Mouse (Mus musculus) heart, adult 2 months (tissue): Measurements from ENCODE around the gene Cxcr5.

Experiments
- CTCF ChIP-seq: fragments of 200-600 bp; IDR thresholded peaks from 2 replicates; pipeline ENCODE4 v1.8.1; 2022; ENCODE audit warnings: antibody characterized with exemption, mild to moderate bottlenecking, moderate library complexity
- EP300 ChIP-seq: fragments of 200-500 bp; IDR thresholded peaks from 2 replicates; pipeline ENCODE4 v1.6.1; 2011; ENCODE audit warnings: low read depth, low read length, control low read depth; ENCODE audit not compliant: insufficient read depth
- POLR2A ChIP-seq: fragments of 200-500 bp; IDR thresholded peaks from 2 replicates; pipeline ENCODE4 v1.6.1; 2011; ENCODE audit warnings: mild to moderate bottlenecking, low read depth, low read length, control low read depth; ENCODE audit not compliant: insufficient read depth

DNA sequence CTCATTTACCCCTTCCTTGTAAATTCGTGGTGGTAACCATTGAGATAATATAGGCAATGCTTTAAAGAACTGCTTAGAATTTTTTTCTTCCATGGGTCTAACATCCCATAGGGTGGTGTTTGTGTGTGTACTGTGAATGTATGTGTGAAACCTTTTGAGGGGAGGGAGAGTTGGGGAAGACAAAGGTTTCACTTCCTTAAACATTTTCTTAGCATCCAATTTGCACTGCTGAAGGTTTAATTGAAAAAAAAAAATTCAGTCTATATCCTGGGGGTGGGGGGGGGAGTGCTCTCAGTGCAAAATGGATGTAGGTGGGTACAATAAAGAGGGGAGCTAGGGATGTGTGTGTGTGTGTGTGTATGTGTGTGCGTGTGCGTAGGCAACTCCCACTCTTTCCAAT, 79.6 kb downstream of the Cxcr5 start:
- no peak for TF ChIP-seq POLR2A
- no peak for TF ChIP-seq CTCF
- no peak for TF ChIP-seq EP300
